Mouse (Mus musculus) fat pad, adult 2 months (tissue): ENCODE data around the gene Plekhm2.

Experiments used
- DNase-seq: peaks from one replicate; pipeline ENCODE4 v3.0.0-alpha.2; 2011; ENCODE audit warnings: low read depth, low spot score; ENCODE audit errors: extremely low read depth

The Plekhm2 gene

GRCm38 (mm10) chr4:141663122-141663931 lies 1.4 kb downstream of the Plekhm2 start:
- DNase-seq, result no peak

GRCm38 (mm10) chr4:141660884-141661283 lies 3.8 kb downstream of the Plekhm2 start:
- no peak for DNase-seq

DNA sequence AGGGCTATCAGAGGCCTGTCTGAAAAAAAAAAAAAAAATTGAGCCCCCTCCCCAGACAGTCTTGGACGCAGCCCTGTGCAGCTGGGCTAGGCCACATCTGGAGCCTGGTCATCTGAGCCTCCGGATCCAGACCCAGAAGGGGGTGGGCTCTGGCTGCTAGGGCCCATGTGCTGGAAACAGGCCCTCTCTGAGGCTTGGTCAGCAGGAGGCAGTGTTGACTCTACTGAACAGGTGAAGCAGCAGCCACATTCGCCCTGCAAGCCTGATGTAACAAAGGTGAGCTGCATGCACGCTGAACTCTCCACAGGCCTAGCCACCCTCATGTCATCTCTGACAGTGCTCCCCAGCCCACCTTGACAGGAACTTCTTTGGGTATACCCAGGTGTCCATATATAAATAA lies 5.0 kb downstream of the Plekhm2 start:
- no peak for DNase-seq

DNA sequence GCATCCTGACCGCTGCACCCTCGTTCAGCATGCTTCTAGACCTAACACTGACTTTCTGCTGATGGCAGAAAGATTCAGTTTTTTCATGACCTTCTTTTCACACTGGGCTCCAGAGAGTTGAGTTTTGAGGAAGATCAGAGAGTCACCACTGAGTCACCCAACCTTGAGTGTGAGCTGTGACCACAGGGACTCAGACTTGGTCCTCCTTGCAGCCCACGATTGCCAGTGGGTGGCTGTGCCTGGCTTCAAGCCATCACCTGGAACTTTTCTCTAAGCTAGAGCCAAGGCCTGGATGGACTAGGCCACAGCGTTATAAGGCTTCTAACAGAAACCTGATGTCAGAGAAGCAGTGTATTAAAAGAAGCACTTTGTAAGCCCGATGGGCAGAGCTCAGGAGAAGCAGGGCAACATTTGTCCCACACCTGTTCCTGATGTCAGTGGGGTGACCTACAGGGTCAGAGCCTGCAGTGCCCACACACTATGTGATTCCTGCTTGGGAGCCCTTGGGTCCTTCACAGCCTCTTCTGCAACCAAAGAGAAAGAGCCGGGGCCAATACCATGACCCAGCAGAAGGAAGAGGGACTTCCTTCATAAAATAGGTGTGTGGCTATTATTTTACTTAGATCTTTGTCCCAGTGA lies 5.7 kb downstream of the Plekhm2 start:
- DNase-seq, result no peak

- DNase-seq, result no peak
Measured at GRCm38 (mm10) chr4:141656932-141657331, 7.8 kb downstream of the Plekhm2 start.

DNA sequence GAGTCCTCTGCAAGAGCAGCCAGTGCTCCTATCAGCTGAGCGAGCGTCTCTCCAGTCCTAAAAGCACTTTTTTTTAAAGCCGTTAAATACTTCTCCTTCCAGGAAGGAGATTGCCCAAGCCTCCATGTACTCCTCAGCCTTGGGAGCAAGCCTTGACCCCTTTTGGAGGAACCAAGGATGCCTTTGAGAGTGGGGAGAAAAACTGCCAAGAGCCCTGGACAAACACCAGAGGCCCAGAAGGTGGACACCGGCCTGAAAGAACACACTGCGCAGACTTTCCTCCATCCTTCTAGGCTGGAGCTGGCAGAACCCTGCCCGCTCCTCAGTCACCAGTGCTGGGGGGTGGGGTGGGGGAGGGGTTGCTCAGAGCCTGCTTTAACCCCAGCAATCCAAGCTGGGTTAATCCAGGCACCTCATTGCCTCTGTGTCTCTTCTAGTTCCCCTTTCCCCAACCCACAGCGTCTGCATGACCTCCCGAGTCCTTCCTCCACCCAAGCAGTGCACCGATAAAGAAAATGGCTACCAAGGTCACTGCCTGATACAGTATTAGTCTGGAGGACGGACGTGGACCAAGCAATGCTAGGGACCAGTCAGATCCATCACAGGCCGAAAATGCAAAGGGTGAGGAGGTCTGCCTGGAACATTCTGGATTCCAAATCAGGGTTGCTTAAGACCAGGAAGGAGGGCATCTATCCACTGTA lies 8.6 kb downstream of the Plekhm2 start:
- DNase-seq, result no peak

- no peak for DNase-seq
Measured at GRCm38 (mm10) chr4:141654509-141654908, 10.2 kb downstream of the Plekhm2 start.

DNA sequence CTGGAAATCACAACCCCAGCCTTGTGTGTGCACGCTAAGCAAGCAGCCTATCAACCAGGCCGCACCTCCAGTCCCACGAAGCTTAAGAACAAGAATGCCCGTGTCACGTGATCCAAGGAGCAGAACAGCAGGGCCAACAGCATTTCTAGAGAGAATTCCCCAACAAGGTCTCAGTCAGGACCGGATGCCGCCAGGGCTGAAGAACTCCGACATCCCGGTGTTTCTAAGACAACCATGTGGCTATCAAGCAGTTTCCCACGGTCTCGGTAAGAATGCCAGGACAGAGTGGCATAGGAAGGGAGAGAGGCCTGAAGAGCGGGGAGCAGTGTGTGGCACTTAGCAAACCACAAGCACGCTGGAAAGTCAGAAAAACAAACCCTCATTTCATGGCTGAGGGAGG lies 10.9 kb downstream of the Plekhm2 start:
- no peak for DNase-seq

- no peak for DNase-seq
Measured at GRCm38 (mm10) chr4:141653044-141653443, 11.7 kb downstream of the Plekhm2 start.

- DNase-seq, result no peak
Measured at GRCm38 (mm10) chr4:141651944-141652343, 12.8 kb downstream of the Plekhm2 start.

DNA sequence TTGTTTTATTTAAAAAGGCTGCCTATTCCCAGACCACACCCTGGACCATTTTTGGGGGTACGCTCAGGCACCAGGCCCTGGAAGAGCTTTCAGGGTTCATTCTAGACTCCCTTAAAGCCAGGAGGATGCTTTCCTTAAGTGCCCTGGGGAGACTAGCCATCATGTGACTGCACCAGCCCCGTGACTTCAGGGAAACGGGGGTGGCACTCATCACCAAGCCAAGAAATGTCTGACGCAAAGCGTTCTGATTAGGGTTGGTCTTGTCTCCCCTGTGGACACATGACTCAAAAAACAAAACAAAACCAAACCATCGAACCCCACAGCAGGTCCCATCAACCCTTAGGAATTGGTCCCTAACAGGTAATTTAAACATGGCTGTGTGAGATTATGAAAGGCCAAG lies 13.4 kb downstream of the Plekhm2 start:
- DNase-seq, result no peak

DNA sequence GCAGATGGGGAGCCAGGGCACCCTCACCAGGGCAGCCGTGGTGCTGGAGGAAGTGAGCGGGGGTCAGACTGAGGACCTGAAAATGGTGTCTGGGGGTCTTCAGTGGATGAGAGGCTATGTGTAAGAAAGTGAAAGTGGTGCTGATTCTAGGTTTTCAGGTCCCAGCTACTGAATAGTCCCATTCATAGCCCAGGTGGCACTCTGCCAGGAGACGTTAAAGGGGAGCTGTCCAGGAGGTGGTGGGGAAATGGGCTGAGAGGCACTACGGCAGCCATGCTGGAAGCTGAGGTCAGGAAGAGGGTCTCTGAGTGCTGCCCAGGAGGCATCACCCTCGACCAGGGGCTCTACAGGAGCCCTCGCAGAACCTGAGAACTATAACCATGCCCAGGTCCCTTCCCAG lies 15.5 kb downstream of the Plekhm2 start:
- no peak for DNase-seq

GRCm38 (mm10) chr4:141648262-141648661 lies 16.4 kb downstream of the Plekhm2 start:
- DNase-seq, result no peak

DNA sequence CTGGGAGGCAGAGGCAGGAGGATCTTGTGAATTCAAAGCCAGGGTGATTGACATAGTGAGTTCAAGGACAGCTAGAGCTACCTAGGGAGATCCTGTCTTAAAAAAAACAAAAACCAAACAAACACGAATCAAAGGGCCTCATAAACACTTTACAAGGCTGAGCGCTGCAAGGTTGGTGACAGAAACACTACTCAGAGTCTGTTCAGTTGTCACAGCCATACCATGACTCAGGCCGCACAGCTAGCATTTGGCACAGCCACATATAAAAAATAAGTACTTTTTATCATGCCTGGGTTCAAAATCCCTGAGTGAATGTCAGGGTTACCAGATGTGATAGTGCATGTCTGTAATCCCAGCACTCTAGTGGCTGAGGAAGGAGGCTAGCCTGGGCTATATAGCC lies 17.5 kb downstream of the Plekhm2 start:
- DNase-seq, result no peak

DNA sequence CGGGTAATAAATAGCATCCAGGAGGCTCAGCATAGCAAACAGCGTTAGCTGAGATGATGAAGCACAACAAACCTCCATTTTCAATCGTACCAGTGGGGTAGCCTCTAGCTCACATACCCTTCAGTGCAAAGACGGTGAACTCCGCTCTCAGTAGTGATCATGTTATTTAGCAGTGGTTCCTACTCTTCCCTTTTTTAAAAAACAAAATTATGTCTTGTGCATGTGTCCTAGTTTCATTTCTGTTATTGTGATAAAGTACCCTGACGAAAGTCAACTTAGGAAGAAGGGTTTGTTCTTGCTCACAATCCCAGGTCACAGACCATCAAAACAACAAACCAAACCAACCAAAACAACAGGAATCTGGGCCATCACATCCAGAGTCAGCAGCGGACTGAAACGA lies 18.7 kb downstream of the Plekhm2 start:
- no peak for DNase-seq

DNA sequence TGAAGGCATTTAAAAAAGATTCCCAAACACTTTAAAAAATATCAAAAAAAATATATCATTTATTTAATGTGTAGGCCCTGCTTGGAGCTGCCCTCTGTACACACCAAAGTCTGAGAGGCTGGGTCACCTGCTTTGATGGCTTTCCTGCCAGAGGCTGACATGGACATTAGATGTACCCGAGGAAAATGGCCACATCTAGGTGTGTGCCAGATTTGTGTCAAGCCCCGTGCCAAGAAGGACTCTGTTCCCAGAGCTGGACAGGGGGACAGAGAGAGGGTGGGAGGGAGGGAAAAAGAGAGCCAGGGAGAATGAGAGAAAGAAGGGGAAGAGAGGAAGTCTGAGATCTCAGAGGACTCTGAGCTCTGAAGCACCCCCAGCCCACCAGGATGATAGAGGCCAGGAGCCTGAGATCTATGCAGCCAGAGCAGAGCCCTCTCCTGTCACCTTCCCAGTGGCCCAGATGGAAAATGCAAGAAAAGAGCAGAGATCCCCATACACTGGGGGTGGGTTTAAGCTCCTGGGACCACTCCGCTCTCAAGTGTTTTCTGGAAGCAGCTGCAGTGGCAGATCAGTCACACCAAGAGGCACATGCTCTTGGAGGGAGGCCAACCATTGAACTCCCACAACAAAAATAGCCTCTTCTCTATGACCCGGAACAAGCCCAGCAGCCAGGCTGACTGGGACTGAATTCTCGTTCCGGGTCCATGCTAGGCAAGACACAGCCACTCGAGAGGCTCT lies 21.4 kb downstream of the Plekhm2 start:
- no peak for DNase-seq

- DNase-seq, result no peak
Measured at GRCm38 (mm10) chr4:141641961-141642811, 22.5 kb downstream of the Plekhm2 start.

DNA sequence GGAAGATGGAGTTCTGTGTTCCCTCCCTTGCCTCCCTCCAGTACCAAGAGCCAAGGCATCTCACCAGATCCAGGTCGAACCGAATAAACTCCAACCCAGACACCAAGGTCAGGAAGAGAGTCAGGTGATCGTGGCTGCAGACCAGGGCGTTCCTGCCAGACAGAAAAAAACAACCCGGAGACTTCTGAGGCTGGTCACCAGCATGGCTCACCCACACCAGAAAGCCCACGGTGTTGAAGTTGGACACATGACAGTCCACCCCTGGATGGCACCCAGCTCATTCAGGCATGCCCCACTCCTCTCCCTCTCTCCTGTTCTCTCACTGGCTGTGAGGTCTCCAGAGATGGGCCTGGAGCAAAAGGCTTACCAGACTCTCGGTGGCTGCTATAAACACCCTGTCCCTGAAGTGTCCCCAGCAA lies 23.3 kb downstream of the Plekhm2 start:
- no peak for DNase-seq

- DNase-seq, result no peak
Measured at GRCm38 (mm10) chr4:141639474-141639873, 25.2 kb downstream of the Plekhm2 start.

DNA sequence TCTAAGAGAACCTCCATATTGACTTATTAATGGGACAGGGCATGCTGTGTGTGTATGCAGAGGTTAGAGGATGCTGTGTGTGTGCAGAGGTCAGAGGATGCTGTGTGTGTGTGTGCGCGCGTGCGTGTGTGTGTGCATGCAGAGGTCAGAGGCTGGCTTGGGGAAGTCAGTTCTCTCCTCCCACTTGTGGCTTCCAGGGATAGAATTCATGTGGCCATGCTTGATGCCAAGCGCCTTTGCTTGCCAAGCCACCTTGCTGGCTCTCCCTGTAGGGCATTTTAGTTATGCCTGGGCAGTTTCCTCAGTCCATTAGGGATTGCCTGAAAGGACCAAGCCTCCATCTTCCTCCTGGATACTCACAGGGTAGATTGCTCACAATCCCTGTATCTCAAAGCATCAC lies 28.0 kb downstream of the Plekhm2 start:
- DNase-seq, result no peak
